Mouse (Mus musculus) neural tube, embryonic 10.5 days (tissue): ENCODE results near the gene Vipr1.
"Not testable (repeated sequence)": the region's sequence is repeated elsewhere in the genome, so short reads cannot be mapped to it uniquely, and the experiment has no call there.

ENCODE experiments used
- DNase-seq: peaks from one replicate; pipeline ENCODE4 v3.0.0-alpha.2; 2017; ENCODE audit warnings: low spot score; ENCODE audit errors: extremely low spot score

The Vipr1 gene

DNA sequence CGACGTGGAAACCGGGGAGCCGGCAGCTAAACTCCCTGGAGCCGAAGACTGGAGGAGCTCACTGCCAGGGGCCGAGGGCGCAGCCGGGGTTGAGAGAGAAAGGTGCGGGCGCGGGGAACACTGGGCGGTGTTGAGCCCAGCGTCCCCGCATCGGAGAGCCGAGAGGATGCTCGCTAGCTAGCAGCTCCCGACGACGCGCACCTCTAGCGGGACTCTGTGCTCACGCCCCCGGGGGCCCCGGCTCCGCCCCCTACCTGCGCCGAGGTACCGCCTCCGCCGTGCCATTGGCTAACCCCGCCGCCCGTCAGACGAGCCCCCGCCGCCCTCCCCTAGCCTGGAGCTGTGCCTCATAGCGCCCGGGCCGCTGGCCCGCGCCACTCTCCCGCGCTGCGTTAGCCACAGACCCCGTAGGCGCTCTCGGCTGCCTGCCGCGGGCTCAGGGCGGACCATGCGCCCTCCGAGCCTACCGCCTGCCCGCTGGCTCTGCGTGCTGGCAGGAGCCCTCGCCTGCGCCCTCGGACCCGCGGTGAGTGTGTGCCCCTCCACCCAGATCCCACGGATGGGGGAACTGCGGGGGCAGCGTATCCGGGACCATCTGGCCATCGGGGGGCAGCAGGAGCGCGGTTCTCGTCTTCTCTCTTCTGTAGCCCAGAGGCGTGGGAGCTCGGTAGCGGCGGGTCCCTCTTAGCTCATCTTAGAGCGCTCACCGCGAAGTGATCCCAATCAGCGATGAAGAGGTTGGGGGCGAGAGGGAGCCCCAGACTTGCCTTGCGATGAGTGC, at the start of gene Vipr1:
TSS of gene Vipr1 (plus strand) at position 316 of the 781 bp plus-strand sequence.
- DNase-seq: peak; percentile 79

- DNase-seq: no peak
These were observed 49.5 kb upstream of the Vipr1 start for GRCm38 (mm10) chr9:121592948-121593550.

DNA sequence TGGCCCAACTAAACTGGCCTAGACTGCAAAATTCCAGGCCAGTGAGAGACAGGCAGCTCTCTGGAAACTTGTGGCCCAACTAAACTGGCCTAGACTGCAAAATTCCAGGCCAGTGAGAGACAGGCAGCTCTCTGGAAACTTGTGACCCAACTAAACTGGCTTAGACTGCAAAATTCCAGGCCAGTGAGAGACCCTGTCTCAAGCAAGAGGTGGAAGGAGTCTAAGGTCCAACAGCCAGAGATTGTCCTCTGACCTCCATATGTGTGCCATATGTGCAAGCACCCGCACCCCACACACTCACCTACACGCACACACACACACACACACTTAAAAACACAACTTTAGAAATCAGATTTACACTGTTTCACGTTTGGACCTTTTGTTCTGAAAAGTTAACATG, 48.7 kb upstream of the Vipr1 start:
- not testable (repeated sequence) for DNase-seq

DNA sequence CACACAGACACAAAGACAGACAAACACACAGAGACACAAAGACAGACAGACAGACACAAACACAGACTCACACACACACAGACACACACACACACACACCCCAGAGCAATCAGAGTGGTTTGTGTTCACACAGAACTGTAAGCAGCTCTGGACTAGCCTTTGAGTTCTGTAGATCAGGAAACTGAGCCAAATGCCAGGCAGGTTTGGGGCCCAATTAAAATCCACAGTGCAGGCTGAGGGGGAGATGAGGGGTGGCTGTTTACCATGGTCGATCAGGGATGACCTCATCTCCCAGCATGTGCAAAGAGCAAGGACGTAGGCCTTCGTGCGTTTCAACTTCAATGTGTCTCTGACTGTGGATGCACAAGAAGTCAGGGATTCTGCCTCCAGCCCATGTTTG, 47.7 kb upstream of the Vipr1 start:
- no peak for DNase-seq

- no peak for DNase-seq
These were observed 44.4 kb upstream of the Vipr1 start for GRCm38 (mm10) chr9:121598106-121598505.

GRCm38 (mm10) chr9:121599551-121599950, 43.0 kb upstream of the Vipr1 start:
- DNase-seq: no peak

DNA sequence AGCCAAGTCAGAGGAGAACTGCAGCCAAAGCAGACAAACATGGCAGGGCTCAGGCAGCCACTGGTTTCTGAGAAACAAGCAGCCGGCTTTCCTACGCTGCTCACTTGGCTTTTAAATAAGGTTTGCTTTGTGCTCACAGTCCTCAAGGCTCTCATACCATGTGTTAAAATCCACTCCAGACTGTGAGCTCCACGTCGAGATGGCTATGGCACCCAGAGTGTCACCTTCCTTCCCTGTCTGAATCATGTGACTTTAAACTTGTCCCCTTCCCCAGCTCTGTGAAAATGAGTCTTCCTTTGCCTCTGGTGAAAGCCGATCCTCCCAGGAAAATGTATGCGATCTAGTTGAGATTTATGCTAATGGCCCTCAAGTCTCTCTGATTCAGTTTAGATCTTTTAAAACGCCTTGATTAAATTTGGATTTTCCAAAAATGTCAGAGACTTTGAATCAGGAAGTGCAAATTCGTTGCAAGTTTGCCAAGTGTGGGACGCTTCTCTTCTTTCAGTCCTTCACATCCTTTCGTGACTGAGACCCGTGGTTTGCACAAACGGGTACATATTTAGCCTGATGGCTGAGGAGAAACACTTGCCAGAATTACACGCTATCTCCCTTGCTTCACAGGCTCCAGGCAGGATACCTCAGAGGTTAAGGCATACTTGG, 42.2 kb upstream of the Vipr1 start:
- DNase-seq: no peak

- DNase-seq: peak; percentile 20
These were observed 41.6 kb upstream of the Vipr1 start for GRCm38 (mm10) chr9:121600861-121601427.

- DNase-seq: no peak
These were observed 40.1 kb upstream of the Vipr1 start for GRCm38 (mm10) chr9:121602381-121602780.

DNA sequence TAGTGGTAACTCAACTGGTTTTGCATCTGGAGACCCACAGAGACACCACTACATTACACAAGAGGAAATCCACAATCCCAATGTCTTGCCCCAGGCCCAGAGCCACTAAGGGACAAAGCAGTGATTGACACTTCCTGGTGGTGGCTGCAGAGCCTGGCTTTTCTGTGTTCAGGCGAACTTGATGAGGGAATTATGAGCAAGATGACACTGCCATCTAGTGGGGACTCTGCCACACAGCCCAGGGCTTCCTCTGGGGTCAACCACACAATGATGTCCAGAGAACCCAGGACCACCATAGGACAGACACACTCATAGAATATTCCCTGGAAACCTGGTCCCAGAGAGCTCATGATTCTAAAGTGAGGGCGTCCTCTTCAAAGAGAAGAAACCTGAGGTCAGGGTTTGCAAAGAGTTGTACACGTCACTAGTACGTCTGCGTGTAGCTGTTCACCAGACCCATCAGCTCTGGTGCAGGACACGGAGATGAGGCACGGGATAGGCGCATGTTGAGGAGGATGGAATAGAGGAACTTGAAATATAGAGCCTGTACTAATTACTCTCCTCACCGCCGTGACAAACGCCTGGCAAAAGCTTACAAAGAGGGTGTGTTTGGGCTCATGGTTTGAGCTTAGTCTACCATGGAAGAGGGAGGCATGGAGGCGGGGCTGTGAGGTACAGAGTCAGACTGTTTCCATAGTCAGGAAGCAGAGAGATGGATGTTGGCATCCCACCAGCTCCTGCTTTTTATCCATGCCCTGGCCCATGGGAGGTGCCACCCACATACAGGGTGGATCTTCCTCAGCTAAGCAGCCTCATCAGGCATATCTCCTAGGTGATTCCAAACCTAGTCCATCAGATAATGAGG, 36.9 kb upstream of the Vipr1 start:
- DNase-seq: peak; percentile 85

- no peak for DNase-seq
These were observed 35.9 kb upstream of the Vipr1 start for GRCm38 (mm10) chr9:121606498-121607096.

DNA sequence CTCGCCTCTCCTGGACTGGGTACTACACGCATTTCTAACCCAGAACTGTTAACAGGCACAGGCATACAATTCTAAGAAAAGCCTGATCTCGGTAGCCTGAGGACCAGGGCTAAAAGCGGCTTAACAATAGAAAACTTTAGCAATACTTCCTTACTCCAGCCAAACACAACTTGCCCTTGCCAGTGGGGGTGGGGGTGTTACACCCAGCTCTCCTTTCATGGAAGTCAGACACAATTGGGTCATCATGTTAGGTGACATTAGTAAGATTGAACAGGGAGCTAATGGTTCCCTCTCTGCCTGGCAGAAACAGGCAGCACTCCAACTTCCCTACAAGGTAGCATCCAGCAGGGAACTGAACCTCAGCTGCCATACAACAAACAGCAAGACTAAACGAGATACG, 33.1 kb upstream of the Vipr1 start:
- no peak for DNase-seq

GRCm38 (mm10) chr9:121613192-121613591, 29.3 kb upstream of the Vipr1 start:
- DNase-seq: no peak

- no peak for DNase-seq
These were observed 28.2 kb upstream of the Vipr1 start for GRCm38 (mm10) chr9:121614241-121614757.

GRCm38 (mm10) chr9:121616471-121616870, 26.0 kb upstream of the Vipr1 start:
- no peak for DNase-seq

GRCm38 (mm10) chr9:121619441-121619840, 23.1 kb upstream of the Vipr1 start:
- DNase-seq: no peak

DNA sequence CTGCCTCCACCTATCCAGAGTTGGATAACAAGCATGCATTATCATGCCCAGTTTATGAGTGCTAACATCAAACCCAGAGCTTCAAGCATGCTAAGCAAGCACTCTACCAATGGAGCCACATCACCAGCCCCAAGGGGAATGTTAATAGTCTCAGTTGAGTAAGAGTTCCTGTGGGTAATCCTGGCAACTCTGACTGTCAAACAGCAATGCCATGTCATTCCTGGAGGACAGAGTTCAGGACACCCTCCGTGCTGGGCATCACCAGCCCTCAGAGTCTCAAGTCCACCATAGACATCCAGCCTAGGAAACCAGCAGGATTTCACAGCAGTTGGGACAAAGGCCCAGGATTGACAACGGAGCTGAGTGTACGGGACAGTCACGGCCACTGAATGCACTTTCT, 19.3 kb upstream of the Vipr1 start:
- DNase-seq: no peak

DNA sequence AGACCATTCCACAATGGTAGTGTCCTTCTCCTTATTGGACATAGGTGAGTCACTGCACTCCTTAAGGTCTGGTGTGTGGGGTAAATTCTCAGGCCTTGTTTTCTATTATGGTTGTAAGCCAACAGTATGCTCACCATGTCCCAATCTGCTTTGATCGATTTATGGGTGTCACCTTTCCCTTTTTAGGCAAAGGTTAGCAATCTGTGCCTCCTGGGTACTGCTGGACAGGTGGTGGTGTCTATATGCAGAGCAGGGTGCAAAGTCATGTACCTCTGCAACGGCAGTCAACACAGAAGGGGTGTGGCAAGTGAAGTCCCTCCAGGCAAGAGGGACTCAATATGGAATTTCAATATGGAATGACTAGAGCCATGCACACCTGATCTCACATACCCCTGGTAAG, 17.6 kb upstream of the Vipr1 start:
- DNase-seq: no peak

- DNase-seq: no peak
These were observed 11.9 kb upstream of the Vipr1 start for GRCm38 (mm10) chr9:121630627-121631026.

DNA sequence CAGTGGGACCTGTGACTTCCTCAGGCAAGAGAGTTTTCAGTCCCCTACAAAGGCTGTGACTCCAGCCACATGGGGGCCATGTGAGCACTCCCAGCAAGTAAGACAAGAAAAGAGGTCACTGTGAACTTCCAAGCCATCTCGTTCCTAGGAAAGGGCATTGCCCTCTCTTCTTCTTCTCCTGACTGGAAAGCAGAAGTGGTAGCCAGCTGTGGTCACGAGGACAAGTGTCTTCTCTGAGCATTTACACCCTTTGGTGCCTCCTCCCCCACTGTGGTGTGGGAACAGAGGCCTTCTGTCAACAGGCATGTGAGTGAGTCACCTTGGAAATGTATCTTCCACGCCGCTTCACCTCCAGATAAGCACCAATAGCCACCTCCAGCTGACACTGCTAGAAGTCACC, 10.6 kb upstream of the Vipr1 start:
- DNase-seq: no peak

- no peak for DNase-seq
These were observed 9.6 kb upstream of the Vipr1 start for GRCm38 (mm10) chr9:121632891-121633290.
